Mouse (Mus musculus) CD4-positive, CD25-positive, alpha-beta regulatory T cell, adult 9 weeks (primary cell): ENCODE results near the gene Rxylt1. TPM values are rescaled to one million over a fixed set of nuclear protein-coding genes. Genes with fewer than 3 reads are reported as not detected.

Experiments used
- polyA plus RNA-seq: library from polyadenylated mRNA; unstranded; fragments of 100-300 nt; shearing (Covaris generic); gene quantifications from one replicate; pipeline ENCODE4 v1.2.1, GENCODE M21; 2017

The Rxylt1 gene
- polyA plus RNA-seq: 22.4 TPM

GRCm38 (mm10) chr10:122096980-122097844, at the start of gene Rxylt1:
Rxylt1 (minus strand) TSS chr10:122097371.

GRCm38 (mm10) chr10:122046904-122047726, 50.1 kb downstream of the Rxylt1 start, which contains the start of gene Srgap1:
Srgap1 (minus strand) TSS chr10:122047315.

Other genes with a start within 250 kb of the Rxylt1 start
- gene Srgap1, start 50.1 kb downstream of the Rxylt1 start, polyA plus RNA-seq: 0.15 TPM